Mouse (Mus musculus): ENCODE data around the gene Tas2r143.

Gene Tas2r143

DNA sequence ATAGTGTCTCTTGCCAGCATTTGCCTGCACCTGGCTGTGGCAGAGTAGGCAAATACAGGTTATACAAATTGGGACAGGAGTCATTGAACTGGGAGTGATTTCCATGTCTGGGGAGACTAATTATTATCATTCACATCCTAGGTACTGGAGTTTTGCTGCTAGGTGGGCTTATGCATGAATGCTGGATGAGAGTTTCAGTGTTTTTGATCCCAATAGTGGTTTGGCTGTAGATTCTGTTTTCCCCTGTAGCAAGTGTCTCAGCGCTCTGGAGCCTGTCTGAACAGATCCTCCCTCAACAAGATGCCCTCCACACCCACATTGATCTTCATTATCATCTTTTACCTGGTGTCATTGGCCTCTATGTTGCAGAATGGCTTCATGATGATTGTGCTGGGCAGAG, at the start of gene Tas2r143:
TSS of gene Tas2r143 (plus strand) at position 301 of the 400 bp plus-strand sequence.
- no peak for DNase-seq (ENCODE audit: low spot score)

DNA sequence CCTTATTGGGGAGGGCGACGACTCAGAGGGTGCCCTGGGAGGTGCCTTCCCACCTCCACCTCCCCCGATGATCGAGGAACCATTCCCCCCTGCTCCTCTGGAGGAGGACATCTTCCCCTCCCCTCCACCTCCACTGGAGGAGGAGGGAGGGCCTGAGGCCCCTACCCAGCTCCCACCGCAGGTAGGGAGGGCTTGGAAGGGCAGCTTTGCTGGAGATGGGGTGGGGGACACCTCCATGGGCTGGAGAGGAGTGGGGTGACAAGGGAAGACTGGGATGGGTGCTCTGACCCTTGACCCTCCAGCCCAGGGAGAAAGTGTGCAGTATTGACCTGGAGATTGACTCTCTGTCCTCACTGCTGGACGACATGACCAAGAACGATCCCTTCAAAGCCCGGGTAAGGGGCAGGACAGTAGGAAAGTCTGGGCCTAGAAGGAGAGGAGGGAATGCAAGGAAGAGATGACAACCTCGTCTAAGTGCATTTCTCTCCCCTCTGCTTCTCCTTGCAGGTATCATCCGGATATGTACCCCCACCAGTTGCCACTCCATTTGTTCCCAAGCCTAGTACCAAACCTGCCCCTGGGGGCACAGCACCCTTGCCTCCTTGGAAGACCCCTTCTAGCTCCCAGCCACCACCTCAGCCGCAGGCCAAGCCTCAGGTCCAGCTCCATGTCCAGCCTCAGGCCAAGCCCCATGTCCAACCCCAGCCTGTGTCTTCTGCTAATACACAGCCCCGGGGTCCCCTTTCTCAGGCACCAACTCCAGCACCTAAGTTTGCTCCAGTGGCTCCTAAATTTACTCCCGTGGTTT, 48.9 kb upstream of the Tas2r143 start:
- DNase-seq (ENCODE audit: low spot score) = no peak

DNA sequence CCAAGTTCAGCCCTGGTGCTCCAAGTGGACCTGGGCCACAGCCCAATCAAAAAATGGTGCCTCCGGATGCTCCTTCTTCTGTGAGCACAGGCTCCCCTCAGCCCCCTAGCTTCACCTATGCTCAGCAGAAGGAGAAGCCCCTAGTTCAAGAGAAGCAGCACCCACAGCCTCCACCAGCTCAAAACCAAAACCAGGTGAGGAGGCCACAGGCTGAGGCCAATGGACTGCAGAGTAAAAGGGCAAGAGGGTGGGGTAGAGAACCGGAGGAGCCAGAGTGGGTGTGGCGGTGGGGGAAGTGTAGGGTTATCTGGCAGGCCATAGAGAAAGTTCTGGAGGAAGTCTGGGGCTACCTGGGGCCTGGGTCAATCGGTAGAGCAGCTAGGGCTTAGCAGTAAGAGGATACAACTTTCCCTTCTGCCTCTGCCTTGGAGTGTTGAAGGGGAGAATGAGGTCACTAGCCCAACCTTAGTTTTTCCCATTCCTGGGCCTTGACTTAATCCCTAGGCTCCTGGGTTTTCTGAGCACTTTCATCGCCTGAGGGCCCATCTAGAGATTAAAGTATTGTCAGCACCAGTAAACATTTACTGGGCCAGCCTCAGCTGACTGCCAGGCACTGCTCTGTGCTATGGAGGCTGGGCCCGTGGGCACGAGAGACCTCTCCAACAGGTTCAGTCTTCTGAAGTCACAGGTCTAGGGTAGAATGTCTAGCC, 48.1 kb upstream of the Tas2r143 start:
- no peak for DNase-seq (ENCODE audit: low spot score)

DNA sequence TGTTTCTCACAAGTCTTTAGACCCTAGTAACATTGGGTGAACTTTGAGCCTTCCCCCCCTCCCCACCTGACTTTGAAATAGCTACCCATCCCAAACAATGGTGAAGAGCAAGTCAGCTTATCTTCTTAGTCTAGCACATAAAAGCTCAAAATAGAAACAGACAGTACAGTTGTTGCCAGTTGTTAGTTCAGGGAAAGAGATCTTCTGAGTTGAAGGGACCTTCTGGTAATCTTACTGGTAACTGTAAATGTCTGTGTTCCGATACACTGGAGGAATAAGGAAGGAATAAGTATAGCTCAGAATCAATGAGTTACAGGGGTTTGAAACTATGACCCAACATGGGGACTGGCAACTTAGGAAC, 47.6 kb upstream of the Tas2r143 start:
- DNase-seq (ENCODE audit: low spot score) = no peak

DNA sequence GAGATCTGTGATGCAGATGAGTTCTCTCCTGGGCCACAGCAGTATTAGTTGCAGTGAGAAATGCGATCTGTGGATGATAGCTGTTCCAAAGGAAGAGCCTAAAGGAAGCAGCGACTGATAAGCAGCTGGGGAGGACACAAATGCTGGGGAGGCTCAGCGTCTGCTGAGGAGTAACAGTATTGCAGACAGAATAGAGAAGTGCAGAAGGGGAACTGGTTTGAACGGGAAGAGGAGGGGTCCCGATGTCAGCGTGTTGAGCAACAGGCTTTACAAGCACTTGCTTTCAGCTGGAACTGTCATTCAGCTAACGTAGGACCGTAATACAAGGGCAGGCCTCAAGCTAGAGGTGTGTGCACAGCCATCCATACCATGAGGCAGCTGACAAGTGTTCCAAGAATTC, 46.9 kb upstream of the Tas2r143 start:
- no peak for DNase-seq (ENCODE audit: low spot score)

DNA sequence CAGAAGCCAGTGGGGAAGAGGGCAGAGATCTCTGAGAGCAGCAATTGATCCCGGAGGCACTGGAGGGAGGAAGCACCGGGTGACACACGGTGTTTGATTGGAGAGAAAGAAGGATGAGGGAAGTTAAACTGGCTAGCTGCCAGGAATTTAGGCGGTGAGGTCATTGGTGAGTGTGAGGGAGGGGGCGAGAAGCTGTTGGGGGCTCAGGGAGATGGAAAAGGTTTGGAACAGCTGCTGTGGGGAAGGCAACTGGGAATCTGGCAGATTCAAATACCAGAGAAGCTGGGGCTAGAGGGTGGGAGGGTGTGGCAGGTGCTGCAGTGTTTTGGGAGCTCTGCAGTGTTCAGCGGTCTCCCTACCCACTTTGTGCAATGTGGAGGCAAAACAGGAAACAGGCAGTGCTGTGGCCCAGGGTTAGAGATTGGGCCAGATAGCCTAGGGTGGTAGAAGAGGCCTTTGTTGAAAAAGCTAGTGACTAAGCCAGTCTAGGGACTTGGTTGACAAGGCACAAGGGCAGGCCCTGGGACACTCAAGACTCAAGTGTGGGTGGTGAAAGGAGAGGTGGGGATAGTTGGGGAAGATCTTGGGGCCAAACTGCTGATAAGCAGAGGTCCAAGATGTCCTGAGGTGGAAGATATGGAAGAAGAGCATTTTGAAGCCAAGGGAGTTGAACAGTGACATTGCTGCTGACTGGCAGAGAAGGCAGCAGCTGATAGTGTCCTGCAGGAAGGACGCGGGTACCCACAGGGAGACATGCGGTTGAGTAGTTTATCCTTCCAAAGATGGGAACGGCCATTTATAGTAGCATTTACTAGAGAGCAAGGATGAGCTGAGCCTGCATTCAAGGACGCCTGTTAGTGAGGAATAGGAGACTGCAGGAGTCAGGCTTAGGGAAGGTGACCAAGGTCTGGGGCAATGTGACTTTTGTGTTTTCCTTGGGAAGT, 45.7 kb upstream of the Tas2r143 start:
- no peak for DNase-seq (ENCODE audit: low spot score)

DNA sequence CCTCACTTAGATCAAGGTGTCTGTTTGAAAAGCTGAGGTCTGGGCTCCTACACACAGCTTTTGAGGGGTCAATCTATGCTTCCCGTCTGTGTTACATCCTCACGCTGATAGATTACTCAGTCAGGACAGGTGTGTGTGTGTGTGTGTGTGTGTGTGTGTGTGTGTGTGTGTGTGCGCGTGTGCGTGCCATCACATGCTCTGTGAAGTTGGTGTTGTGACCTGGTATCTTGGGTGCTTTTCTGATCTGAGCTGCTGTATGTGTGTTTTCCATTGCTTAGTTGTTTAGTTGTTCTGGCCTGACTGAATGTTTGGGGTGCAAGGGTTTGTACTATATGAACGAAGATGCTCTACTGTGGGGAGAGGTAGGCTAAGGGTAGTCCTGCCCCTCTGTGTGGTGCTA, 44.7 kb upstream of the Tas2r143 start:
- DNase-seq (ENCODE audit: low spot score) = no peak

DNA sequence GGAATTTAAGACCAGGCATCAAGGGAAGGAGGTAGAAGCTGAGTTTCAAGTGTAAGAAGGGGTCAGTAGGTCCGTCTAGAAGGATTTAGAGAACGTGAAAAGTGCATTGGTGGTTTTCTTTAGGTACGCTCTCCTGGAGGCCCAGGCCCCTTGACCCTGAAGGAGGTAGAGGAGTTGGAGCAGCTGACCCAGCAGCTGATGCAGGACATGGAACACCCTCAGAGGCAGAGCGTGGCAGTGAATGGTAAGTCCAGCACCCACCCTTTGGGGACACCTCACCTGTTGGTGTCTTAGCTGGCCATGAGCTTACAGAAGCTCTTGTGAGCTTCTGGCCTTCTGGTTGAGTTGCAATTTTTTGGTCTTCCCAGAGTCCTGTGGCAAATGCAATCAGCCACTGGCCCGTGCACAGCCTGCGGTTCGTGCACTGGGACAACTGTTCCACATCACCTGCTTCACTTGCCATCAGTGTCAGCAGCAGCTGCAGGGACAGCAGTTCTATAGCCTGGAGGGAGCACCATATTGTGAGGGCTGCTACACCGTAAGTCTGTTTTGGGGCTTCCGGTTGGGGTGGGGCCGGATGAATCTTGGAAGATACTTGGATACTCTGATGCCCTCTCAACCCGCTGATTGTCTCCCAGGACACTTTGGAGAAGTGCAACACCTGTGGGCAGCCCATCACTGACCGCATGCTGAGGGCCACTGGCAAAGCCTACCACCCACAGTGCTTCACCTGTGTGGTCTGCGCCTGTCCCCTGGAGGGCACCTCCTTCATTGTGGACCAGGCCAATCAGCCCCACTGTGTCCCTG, 44.0 kb upstream of the Tas2r143 start:
- DNase-seq (ENCODE audit: low spot score) = no peak

DNA sequence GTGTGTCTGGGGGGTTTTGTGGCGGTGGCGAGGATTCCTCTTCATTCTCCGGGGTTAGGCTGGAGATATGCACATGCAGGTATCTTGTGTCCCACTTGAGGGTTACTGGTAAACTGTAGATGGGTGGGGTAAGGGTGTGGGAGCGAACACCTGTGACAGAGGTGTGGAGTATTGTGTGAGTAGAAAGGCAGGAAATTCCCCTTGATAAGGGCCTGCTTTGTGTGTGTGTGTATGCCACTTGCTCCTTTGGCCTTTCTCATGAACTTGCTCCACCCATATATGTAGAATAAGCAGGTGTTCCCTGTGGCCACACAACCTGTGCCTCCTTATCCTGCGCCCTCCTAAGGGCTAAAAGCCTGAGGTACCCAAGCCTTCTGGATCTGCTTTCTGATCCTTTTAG, 43.1 kb upstream of the Tas2r143 start:
- DNase-seq (ENCODE audit: low spot score) = no peak

DNA sequence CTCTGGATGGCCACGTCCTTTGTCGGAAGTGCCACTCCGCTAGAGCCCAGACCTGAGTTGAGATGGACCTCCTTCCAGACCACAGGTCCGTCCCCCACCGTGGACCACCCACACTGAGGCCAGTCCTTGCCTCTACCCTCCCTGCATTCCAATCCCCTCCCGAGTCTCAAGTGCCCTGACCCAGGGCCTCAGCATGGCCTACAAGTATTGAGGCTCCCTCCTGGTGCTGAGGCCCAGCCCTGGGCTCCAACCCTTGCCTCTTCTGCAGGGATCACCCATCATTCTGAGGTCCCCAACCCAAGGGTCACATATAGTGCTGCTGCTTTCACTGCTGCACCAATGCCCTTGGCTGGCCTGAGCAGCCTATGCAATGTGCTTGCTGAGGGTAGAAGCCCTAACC, 42.1 kb upstream of the Tas2r143 start:
- no peak for DNase-seq (ENCODE audit: low spot score)

DNA sequence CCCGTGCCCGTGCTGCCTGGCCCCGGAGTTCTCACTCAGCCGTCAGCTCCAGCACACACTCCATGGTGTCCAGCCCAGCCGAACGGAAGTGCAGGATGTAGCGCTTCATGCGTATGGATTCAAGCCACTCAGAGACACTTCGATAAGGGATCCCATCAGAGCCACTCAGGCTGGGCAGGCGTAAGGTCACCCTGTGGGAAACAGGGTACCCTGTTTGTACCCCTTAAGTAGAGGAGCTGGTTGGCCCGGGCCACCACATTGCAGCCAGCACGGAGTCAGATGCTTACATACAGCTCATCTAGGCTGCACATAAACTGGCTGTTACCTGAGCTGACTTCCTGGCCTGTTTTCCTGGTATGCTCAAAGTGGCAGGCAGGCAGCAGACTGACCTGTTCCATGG, 41.1 kb upstream of the Tas2r143 start:
- no peak for DNase-seq (ENCODE audit: low spot score)

DNA sequence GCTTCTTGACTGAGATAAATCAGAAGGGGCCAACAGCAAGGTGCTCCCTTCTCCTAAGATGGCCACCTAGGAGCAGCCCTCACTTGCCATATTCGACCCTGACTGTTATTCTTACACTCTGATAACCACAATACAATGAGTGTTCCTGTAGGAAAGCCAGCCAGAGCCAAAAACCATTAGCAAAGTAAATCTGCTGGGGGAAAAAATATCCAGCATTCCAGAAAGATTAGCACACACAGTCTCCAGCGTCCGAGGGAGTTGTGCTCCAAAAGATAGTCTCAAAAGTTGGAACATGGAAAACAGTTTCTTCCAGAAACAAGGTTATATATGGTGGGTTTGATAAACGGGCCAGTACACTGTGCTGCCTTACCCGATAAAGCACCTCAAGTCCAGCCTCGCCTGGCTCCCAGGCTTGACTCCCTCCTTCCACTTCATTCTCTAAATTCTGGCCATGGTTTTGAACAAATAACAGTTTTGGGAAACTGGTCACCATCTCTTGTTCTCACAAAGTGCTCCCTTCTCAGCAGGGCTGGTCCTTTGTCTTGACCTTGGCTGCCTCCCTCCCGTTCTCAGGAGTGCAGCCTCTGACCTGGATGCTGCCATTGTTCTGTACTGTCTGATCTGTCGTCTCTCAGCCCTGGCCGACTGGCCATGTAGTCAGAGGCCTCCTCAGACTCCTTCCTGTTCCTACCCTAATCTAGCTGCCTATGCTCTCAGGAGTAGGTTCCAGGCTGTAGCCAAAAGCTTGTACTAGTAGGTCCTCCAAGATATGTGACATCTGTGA, 40.5 kb upstream of the Tas2r143 start:
- no peak for DNase-seq (ENCODE audit: low spot score)

DNA sequence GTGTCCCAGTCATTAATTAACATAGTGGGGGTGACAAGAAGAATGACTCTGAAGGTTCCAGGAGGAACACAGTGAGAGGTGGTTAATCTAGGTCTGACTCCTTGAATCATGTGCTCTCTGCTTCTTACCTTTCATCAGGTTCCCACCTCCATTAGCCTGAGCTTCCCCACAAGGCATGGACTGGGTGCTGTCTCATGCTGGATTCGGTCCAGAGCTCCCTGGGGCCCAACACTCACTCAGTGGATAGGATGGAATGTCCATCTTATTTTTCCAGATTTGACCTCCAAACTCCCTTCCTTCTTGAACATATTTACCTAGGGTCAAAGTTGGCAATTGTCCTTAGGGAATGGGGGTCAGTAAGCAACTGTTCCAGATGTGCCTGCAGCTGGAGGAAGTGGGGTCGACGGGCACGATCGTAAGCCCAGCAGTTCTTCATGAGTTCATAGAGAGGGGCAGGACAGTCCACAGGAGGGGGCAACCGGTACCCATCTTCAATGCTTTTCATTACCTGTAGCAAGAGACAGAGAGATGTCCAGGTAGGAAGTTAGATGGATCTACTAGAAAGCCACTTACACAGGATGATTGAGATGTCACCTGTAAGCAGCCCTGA, 39.7 kb upstream of the Tas2r143 start:
- DNase-seq (ENCODE audit: low spot score) = no peak

DNA sequence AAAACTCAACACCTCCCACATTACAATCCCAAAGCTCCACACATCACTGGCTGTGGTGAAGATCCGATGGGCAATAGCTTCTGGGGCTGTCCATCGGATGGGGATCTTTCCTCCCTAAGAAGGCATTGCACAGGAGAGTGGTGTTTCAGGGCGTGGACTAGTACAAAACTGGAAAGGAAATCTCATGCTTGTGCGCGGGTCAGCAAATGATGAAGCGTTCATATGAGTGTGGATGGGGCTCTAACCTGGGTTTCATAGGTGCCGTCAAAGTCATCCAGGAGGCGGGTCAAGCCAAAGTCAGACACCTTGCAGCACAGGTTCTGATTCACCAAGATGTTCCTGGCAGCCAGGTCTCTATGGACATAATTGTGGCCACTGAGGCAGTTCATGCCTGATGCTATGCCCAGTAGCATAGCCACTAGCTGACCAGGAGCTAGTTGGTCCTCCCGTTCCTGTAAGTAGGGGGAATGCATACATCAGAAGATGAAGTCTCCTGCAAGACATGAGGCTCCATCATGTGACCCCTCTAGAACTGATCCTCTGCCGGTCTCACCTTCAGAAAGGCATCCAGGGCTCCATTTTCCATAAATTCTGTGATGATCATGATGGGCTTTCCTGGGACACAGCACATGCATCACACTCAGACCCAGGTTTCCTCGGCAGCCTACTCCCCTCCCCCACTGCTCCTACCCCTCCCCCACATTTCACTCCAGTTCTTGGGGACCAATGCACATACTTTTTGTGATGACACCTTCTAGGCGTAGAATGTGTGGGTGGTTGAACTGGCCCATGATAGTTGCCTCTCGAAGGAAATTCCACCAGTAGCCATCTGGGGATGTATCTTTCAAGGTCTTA, 38.8 kb upstream of the Tas2r143 start:
- no peak for DNase-seq (ENCODE audit: low spot score)

DNA sequence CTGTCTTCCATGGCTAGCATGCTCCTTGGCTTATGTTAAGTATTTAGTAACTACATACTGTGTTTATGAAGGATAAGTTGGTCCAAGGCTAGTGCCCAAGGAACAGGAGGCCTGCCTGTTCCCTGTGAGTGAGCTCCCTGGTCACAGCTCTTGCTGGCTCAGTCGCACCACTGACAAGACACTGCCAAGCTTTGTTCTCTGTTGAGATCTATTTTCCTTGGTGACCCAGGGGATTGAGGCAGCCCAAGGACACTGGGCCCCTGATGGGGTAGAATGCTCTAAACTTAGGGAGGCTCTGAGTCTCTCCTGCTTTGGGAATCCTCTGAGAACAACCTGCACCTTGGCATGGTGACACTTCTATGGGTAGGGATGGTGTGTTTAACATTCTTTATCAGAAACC, 38.0 kb upstream of the Tas2r143 start:
- DNase-seq (ENCODE audit: low spot score) = no peak

DNA sequence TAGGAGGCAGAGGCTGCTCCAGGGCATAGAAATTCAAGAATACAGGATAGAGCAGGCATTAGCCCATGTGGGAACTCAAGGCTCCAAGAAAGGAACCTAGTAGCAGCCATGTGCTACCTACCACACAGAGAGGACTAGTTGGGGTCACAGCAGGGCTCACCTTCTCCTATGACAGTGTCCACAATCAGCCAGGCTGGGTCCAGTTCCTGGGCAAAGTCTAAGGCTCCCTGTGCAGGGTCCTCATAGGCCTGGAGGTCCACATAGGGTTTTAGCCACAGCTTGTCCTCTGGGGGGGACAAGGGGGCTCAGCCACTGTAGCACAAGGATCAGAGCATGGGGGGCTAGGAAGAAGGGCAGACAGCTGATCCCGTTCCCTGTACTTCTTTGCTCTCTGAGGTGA, 37.5 kb upstream of the Tas2r143 start:
- no peak for DNase-seq (ENCODE audit: low spot score)

DNA sequence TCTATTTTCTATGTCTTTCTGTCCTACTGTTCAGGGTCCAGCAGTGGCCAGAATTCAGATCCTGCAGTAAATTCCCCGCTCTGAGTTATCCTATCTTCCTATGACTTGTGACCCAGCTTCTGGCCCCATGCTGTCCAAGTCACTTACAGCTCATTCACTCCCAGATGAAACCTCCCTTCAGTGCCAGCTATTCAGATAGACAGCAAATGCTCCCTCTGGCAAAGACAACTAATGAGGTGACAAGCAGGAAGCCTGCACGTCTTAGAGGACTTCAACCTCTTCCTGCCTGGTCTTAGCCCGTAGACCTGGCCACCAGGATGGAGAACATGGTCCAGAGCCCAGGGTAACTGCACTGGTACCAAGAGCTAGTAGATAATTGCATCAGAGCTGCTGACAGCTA, 37.1 kb upstream of the Tas2r143 start:
- DNase-seq (ENCODE audit: low spot score) = peak; percentile 66

DNA sequence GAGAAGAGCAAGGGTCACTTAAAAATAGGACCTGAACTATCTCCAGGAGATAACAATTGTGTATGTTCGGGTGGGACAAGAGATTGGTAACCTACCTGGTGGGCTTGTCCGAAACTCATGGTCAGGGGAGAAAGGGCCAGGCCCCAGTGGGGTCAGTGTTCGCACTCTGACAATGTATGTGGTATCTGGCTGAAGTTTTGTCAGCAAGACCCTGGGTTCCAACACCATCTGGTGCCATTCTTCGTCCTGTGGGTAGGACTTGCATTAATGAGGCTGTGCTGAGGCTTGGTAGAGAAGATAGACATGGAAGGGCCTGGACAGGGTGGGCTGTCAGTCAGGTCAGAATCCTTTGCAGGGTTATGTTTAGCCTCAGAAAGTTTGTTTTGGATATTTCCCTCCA, 36.0 kb upstream of the Tas2r143 start:
- no peak for DNase-seq (ENCODE audit: low spot score)

DNA sequence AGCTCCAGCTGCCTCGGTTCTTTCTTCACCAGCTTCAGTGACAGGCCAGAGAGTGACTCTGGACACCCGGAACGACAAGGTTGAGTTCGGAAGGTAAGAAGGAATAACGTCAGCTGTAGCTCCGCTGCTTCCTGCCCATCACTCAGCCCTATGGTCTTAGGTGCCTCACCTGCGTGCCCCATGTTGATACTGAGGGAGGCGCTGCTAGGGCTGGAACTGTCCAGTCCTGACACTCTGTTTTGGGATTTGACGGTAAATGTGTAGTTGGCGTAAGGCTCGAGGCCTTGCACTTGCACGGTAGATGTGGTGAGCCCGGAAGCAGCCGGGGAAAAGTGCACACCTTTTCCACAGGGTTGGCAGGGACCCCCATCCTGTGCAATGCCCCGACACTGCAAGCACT, 35.4 kb upstream of the Tas2r143 start:
- no peak for DNase-seq (ENCODE audit: low spot score)

DNA sequence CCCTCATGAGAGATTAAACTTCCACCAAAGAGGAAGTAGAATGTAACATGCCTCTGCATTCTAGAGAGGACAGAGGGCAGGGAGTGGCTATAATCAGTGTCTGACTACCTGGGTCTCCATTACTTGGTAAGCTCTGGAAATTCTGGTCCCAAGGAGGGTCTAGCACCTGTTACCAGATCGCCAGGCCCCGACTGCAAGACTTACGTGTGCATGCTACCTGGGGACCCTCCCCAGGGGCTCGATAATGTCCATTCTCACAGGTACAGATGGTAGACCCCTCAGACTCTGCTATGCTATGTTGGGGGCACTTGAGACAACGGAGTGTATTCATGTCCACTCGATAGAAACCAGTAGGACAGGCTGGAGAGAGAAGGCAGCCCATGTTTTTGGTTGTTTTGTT, 34.8 kb upstream of the Tas2r143 start:
- DNase-seq (ENCODE audit: low spot score) = no peak
